Mouse (Mus musculus): ENCODE results near the gene Llgl2.

Gene Llgl2

DNA sequence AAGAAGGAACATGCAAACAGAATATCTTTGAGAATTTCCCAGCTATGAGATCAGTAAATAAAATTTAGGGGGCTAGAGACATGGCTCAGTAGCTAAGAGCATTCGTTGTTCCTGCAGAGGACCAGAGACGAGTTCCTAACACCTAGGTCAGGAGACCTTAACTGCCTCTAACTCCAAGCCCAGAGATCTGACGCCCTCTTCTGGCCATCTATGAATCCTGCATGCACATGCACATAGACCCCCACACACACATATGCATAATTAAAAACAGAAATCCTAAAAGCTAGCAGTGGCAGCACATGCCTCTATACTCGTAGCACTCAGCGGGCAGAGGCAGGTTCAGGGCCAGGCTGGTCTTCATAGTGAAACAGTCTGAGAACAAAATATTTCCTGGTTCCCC, 52.6 kb downstream of the Llgl2 start:
- DNase-seq (ENCODE audit: low read depth, low spot score): peak; percentile 56

DNA sequence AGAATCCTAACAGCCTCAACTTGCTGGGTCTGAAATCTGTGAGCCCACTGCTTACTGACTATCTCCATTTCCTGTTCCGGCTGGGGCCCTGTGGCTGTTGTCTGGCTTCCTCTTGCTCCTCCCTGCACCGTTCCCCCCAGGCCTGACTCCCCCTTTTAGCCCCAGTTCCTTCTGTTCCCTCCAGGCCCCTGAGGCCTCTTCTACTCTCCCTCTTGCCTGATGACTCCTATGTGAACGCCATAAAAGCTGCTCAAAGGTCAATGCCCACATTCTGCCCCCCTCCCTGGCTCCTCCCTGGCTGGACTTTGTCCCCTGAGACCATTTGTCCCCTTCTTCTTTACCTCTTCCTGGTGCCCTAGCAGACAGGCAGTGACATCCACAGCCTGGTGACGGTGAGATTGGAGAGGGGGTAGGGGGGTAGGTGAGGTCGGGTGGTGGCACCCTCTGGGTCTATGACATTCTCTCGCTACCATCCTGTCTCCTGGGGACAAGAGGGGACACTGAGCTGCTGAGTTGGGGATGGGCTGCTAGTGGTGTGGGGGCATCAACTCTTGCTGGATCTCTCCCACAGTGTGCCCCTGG, 53.4 kb downstream of the Llgl2 start:
- DNase-seq (ENCODE audit: low read depth, low spot score): no peak

DNA sequence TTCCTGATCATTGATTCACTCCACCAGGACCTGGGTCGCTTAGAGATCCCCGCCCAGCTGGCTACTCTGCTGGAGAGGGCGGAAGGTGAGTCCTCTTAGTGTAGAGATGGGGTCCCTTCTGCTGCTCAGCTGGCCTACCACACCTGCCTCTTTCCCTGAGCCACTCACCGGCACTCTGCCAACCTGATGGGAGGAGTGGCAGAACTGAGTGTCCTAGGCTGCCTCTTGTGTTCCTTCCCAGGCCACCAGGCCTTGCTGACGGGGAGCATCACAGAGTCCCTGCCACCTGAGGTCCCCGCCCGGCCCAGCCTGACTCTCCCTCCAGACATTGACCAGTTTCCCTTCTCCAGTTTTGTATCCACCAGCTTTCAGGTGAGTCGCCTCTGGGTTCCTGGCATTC, 54.2 kb downstream of the Llgl2 start:
- no peak for DNase-seq (ENCODE audit: low read depth, low spot score)

DNA sequence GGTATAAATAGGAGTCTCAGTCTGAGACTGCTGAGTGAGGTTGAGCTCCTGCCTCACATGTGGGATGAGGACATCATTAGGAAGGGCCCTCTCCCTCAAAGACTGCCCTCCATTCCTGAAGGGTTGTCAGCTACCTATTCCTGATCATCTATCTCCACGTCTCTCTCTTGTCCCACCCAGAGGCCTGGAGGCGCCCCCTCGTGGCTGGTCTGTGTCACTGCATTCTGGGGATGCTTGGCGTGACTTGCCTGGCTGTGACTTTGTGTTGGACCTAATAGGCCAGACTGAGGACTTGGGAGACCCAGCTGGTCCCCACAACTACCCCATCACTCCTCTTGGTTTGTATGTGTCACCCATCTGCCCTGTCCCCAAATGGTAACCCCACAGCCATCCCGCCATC, 57.2 kb downstream of the Llgl2 start:
- DNase-seq (ENCODE audit: low read depth, low spot score): peak; percentile 88

DNA sequence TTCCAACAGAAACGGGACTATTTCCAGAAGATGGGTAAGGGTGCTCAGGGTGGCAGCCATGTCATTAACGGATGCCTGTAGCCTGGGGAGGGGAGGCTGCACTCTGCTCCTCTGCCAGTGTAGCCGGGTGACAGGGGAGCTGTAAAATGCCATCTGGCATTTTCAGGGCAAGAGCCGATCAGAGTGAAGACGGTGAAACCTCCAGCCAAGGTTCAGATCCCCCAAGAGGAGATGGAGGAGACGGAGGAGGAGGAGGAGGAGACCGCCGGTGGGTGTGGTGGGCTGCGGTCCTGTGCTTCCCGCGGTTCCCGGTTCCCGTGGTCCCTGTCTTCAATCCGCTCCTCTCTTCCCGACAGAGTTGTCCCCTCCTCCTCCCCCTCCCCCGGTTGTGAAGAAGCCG, 59.4 kb downstream of the Llgl2 start:
- no peak for DNase-seq (ENCODE audit: low read depth, low spot score)

DNA sequence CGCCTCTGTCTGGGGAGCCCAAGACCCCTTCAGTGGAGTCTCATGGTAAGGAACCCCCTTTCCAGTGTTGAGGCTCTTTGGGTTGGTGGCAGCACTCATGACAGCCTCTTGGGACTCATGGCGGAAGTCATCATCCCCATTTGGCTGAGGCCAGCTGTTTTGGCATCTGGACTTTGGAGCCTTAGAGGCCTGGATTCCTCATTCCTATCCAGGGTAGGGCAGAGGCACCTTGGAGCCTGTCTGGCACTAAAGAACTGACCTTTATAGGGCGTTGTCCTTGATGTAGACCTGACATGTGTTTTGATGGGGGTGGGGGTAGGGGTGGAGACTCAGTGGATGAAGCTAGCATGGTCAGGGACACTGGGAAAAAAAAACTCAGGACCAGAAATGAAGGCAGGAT, 60.5 kb downstream of the Llgl2 start:
- DNase-seq (ENCODE audit: low read depth, low spot score): peak; percentile 83

DNA sequence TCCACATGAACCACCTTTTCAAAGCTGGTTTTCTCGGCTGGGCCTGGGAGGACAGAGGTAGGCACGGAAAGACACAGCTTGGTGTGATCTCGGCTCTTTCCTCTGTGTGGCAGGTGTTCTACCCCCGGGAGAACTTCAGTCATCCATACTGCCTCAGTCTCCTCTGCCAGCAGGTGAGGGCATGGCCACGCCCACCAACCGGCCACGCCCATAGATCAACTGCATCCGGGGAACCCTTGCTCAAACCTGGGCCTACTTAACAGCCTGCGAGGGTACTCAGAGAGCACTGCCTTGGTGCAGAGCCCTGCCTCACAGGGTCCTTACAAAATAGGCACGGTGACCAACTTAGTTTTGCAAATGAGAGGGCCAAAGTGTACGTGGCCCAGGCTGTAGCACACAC, 61.4 kb downstream of the Llgl2 start:
- peak; percentile 84 for DNase-seq (ENCODE audit: low read depth, low spot score)

DNA sequence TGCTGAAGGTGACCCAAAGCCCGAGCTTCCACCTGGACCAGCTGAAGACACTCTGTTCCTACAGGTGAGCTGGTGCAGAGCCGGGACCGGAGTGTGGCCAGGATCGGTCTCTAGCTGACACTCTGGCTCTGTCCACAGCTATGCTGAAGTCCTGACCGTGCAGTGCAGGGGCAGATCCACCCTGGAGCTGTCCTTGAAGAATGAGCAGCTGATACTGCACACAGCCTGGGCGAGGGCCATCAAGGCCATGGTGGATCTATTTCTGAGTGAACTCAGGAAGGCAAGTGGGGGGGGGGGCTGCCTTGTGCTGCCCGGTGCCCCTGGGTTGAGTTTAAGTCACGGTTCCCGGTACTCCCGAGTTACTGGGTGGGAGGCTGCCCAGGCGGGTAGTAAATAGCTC, 62.6 kb downstream of the Llgl2 start:
- DNase-seq (ENCODE audit: low read depth, low spot score): no peak

DNA sequence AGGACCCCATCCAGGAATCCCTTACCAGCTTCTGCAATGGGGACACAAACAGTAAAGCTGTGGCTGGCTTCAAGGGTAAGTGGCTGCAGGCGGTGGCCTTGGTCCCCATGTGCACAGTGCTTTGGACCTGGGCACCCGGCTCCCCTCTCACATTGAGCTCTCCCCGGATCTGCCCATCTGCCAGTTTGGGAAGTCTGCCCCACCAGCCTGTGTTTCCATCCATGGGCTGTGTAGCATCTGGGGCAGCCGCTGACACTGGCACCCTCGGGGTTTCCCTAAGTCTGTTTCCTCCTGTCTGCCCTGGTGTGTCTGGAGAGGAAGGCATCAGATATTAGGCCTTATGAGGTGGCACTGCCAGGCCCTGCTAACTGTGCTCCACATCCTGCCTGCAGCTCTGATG, 64.2 kb downstream of the Llgl2 start:
- no peak for DNase-seq (ENCODE audit: low read depth, low spot score)

DNA sequence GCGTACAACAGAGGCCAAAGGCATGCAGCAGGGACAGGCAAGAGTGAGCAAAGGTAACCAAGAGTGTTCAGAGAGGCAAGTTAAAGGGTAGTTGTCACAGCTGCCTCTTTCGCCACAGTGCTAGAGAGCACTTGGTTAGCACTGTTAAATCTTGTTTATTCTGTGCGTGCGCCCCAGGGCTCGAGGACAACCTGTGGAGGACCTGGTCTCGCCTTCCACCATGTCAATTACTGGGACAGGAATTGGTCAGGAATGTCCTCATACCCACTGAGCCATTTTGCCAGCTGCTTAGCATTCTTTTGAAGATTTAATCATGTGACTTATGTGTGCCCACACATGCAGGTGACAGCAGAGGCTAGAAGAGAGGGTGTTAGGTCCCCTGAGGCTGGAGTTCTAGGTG, 65.3 kb downstream of the Llgl2 start:
- DNase-seq (ENCODE audit: low read depth, low spot score): no peak

DNA sequence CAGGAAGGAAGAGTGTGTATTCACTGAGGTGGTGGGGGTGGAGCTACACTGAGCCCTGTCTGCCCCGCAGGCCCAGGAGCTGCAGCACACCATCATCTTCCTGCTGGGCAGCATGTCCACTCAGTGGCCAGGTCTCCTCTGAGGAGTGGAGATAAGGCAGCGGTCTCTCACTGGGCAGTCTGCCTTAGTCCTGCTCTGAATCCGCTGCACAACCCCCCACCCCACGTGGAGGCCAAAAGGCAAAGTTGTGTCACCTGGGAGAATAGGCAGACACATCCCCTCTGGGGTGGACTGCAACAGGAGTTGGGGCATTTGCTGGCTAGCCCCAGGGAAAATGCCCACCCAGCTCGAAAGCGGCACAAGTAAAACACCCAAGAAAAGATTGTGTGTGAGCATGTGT, 68.4 kb downstream of the Llgl2 start:
- DNase-seq (ENCODE audit: low read depth, low spot score): no peak

DNA sequence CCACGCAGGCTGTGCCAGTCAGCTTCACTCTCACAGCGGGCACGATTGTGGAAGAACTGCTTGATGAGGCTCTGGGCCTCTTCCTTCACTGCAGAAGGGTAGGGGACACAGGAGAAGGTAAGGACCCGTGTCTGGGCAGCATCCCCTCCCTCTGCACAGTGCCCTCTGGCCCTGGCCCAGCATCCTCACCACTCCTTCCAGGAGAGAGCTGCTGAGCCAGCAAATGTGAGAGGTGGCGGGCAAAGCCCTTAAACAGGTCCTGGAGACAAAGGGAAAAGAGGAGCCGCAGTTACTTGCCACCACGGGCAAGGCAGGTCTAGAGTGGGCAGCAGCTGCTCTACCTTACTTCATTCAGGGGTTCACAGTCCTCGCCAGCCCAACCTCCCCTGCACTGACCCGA, 69.2 kb downstream of the Llgl2 start:
- DNase-seq (ENCODE audit: low read depth, low spot score): no peak

DNA sequence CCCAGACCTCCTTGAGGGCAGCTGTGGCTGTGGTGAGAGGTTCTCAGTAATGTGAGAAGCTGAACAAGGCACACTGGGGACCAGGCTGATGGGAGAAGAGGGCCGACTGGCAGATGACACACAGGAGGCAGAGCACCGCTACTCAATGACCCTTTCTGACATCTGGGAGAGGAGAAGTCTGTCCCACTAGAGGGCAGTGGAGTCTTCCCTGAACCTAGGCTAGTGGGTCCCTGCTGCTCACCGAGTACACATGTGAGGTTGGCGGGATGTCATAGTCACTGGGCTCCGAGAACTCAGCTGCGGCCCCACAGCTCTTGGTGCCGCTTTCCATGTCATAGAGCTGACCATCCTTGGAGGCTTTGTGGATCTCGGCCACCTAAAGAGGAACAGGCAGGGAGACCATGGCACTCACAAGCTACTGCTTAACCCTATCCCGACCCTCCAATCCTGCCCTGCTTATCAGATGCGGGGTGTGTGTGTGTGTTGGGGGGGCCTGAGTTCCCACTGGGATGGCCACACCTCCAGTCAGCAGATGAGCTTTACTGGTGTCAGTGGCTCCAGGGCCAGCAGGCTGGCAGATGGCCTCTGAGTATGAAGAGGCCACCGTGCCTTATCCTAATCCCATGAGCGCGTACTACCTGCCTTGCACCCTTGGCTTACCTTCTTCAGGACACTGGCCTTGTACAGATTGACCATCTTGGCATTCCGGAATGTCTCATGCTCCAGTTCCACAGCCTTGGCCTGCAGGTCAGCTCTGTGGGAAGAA, 71.1 kb downstream of the Llgl2 start:
- peak; percentile 74 for DNase-seq (ENCODE audit: low read depth, low spot score)

DNA sequence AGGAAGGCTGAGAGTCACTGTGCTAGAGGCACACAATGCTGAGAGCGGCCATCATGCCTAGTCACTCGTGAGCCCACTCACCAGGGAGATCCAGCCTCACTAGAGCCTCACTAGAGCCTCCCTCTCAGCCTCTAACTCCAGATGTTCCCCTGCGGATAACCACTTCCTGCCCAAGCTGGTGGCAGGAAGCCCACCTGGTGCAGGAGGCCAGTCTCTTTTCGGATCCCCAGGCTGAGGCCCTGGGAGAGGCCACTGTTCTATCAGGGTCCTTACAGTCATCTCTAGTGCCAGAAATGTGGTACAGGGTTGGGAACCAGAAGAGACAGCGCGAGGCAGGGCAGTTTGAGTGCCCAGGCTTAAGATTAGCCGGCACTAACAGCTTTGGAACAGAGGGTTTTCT, 74.6 kb downstream of the Llgl2 start:
- no peak for DNase-seq (ENCODE audit: low read depth, low spot score)

DNA sequence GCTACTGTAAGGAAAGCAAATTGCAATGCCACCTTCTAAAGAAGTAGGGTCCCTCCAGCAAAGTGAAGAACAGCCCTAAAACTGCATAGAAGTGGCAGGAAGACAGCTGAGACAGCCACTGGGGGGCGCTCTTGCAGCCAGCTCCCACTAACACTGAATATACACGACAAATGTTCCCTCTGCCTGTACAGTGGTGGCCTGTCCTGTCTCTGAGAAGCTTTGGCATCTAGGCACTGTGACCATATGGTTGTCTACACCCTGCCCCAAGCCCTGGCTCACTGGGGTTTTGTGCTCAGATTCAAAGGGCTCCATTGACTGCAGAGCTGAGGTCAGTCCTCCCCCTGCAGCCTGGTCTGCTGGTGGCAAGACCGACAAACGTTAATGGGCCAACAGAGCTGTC, 75.0 kb downstream of the Llgl2 start:
- DNase-seq (ENCODE audit: low read depth, low spot score): peak; percentile 65

DNA sequence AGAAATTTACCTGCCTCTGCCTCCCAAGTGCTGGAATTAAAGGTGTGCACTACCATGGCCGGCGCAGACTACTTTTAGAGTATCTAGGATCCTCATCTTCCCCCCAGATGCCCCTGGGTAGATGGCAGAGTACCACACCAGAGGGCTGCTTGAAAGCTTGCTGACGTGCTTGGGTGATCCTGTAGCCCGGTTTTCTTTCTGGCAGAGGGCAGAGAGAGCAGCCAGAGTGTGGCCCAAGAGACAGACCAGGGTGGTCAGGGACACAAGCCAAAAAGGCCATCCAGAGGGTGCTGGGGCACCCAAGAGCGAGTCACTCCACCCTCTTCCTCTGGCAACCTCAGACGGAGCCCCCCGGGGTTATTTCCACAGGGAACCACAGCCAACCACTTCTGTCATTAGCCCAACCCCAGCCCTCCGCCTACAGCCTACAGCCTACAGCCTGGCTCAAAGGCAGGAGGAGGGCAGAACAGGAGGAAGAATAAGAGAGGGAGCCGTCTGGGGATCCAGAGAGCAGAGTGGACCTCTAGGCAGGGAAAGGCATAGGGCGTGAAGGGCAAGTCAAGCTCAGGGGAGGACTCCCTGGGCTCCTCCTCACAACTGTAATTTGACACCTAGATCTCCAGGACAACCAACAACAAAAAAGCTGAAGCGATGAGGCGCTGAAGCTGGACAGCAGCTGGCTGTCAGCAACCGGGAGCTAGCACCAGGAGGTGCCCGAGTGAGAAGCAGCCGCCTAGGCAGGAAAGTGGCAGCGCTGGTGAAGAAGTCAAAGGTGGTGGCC, 75.8 kb downstream of the Llgl2 start, which contains the start of gene Smim5:
Gene Smim5, plus strand, starts transcription at position 481 of the 781 bp plus-strand sequence.
- peak; percentile 90 for DNase-seq (ENCODE audit: low read depth, low spot score)

DNA sequence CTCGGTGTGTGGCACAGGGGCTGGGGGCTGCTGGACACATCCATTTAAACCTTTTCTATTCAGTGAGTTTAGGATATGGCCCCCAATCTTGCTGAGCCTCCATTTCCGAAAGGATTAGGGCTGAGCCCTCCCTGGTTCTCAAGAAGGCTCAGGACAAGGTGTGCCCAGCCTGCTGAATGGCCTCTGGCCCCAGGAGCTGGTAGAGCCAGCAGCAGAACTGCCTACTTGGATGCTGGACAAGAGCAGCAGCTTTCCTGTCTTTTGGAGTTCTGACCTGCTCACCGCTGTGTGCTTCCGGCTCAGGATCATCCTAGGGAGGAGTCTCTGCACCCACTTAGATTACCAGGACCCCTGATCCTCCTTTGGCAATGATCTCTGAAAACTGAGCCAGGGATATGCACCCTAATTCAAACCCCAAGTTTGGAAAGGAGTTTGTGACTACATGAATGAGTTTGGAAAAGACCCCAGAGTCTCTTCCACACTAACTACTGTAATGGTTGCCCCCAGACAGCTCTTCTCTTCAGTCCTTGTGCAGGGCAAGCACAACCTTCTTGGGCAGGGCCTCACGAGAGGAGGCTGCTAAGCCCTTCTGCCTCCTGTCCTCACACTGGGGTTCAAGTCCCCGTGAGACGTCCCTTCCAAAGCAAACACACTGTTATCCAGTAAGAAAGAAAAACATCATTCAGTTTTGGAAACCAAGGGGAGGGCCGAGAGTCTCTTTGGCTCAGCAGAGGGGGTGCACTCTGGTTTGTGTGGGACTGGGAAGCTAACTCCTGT, 76.9 kb downstream of the Llgl2 start:
- no peak for DNase-seq (ENCODE audit: low read depth, low spot score)

DNA sequence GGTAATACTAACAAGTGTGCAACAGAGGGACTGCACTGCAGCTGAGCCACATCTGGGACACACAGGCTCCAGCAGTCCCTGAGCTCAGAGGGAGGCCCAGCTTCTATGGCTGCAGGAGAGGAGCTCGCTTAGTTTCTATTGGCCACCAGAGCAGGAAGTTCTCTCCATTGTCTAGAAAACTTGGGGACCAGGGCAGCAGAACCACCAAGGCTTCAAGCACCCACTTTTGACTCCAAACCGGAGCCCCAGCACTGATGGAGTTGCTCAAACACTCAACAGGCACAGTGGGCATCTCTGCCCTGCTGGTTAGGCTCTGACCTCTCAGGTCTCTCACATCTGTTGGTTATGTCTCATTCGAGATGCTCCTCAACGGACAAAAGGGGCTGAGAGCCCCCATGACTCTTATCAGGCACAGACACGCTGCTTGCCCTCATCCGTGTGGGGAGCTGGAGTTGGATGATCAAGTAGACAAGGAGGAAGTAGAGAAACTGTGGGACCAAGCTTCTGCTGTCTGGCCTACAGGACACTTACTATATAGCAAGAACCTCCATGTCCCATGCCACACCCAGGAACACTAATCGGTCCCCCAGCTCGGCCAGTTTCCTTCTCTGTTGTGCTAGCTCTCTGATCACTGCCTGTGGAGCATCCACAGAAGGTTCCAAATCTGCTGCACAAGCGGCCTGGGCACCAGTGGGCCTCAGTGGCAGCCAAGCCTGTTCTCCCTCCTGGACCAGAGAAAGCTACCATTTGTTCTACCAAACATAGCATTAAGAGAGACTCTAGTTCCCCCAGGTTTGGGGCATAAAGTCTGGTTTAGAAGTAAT, 77.7 kb downstream of the Llgl2 start:
- no peak for DNase-seq (ENCODE audit: low read depth, low spot score)

DNA sequence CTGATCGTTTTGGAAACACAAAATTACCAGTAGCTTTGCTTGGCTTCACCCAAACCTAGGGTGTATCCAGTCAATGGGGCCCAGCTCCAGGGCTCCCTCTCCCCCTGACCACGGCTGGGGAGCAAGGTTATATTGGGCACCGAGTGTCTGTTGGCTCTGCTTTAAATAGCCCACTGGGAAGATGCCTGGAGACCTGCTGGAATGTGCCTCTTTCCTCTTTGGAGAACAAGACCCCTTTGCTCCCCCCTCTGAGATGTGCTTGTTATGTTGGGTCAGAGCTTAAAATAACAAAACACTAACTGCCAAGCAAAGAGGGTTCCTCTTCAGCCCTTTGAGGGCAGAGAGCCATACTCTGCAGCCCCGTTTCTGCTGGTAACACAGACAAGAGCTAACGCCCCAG, 78.3 kb downstream of the Llgl2 start:
- no peak for DNase-seq (ENCODE audit: low read depth, low spot score)

DNA sequence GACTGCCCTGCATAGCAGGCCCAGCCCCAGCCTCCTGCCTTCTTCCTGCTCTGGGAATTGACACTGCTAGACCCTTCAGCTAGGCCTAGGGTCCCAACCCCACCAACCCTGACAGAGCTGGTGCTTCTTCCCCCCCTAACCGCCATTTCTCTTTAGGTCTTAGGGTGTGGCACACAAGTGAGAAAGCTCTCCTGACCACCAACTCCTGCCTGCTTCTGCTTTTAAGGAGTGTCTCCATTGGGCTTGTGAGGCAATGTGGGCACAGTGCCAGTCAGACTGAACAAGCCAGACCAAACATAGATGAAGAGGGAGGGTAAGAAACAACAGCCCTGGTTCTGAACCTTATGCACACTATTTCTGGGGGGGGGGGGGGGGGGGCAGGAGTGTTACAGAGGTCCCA, 79.0 kb downstream of the Llgl2 start:
- no peak for DNase-seq (ENCODE audit: low read depth, low spot score)

Data from ZHBTc4 (cell line).